Mouse (Mus musculus) limb, embryonic 14.5 days (tissue): ENCODE measurements at regions not wholly inside any gene's neighbourhood (a gene's known extent, or its start where the extent isn't known, plus 50 kb on each side); places are given as distances from the start of the nearest gene placed in this dataset.

Source experiments
- ATAC-seq: fragments of 200-750 bp; cut with Nextera tagmentation; 2 replicates; pipeline ENCODE4 v1.8.0; 2017; ENCODE audit warnings: low read depth, moderate number of reproducible peaks, moderate TSS enrichment; ENCODE audit not compliant: low FRiP score
- DNase-seq: peaks from one replicate; pipeline ENCODE4 v3.0.0-alpha.2; 2015; ENCODE audit warnings: low spot score
- H3K27ac ChIP-seq: fragments of 300-500 bp; sonication (generic); replicated peaks from 2 replicates; pipeline ENCODE4 v1.5.1; 2014; ENCODE audit warnings: low read depth, mild to moderate bottlenecking, low read length, moderate library complexity, mixed read lengths
- H3K27me3 ChIP-seq: fragments of 300-500 bp; sonication (generic); 2 replicates; pipeline ENCODE4 v1.6.1; 2014; ENCODE audit warnings: low read length, mixed read lengths; ENCODE audit not compliant: control insufficient read depth, insufficient read depth
- H3K36me3 ChIP-seq: fragments of 300-500 bp; sonication (generic); 2 replicates; pipeline ENCODE4 v1.6.1; 2014; ENCODE audit warnings: mild to moderate bottlenecking, low read length, moderate library complexity, mixed read lengths; ENCODE audit not compliant: control insufficient read depth, insufficient read depth
- H3K4me1 ChIP-seq: fragments of 300-500 bp; sonication (generic); 2 replicates; pipeline ENCODE4 v1.6.1; 2014; ENCODE audit warnings: antibody characterized with exemption, low read length, mixed read lengths; ENCODE audit not compliant: control insufficient read depth, insufficient read depth
- H3K4me2 ChIP-seq: fragments of 300-500 bp; sonication (generic); replicated peaks from 2 replicates; pipeline ENCODE4 v1.6.1; 2014; ENCODE audit warnings: low read depth, mild to moderate bottlenecking, low read length, moderate library complexity; ENCODE audit not compliant: severe bottlenecking
- H3K4me3 ChIP-seq: fragments of 300-500 bp; sonication (generic); replicated peaks from 2 replicates; pipeline ENCODE4 v1.5.1; 2014; ENCODE audit warnings: low read length
- H3K9ac ChIP-seq: fragments of 300-500 bp; sonication (generic); 2 replicates; pipeline ENCODE4 v1.6.1; 2014; ENCODE audit warnings: mild to moderate bottlenecking, low read depth, low read length, moderate library complexity; ENCODE audit not compliant: severe bottlenecking
- H3K9me3 ChIP-seq: fragments of 300-500 bp; sonication (generic); 2 replicates; pipeline ENCODE4 v1.6.1; 2016; ENCODE audit warnings: low read length; ENCODE audit not compliant: control insufficient read depth
- POLR2A ChIP-seq: fragments of 200-500 bp; IDR thresholded peaks from 2 replicates; pipeline ENCODE4 v1.8.0; 2012; ENCODE audit warnings: inconsistent platforms, mild to moderate bottlenecking, moderate library complexity, borderline replicate concordance; ENCODE audit not compliant: insufficient read depth, insufficient read length; ENCODE audit errors: extremely low read depth
- WGBS: fragments of 180-500 bp; shearing (Covaris S2); extraction: QIAGEN DNeasy Blood & Tissue Kit; methylation state at CpG from one replicate; pipeline ENCODE4 v1.1.7; 2014; 5-methylcytosine and 5-hydroxymethylcytosine counted together

DNA sequence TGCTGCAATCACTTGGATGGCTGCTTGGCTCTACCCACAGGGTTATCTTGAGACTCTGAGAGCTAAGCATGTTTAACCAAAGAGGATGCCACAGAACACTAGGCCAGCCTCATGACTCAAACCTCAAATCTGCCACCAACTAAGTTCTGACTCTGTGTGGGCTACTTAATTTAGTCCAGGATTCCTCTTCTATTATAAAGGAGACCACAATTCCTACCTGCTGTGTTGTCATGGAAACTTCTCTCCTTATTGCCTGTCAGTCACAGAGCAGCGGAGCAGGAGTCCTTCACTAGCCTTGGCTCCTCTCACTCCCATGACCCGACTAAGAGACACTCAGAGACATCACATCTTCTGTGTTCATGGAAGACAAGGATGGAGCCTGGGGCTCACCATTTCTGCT, 348.8 kb upstream of the Myt1l start:
- ATAC-seq (no peak), DNase-seq (no peak)
- H3K27ac ChIP-seq, result no peak overlapping the region
- no peaks in the 10 kb centered on the region for H3K36me3 ChIP-seq
- 34% methylated on average over 2 of the region's 2 CpGs for WGBS
- no peak overlapping the region for H3K4me3 ChIP-seq
- no peaks in the 10 kb centered on the region for H3K9me3 ChIP-seq
- no peak for TF ChIP-seq POLR2A
- no peak overlapping the region for H3K4me2 ChIP-seq
- H3K27me3 ChIP-seq, result no peaks in the 10 kb centered on the region
- H3K9ac ChIP-seq, result no peak overlapping the region
- H3K4me1 ChIP-seq, result no peaks in the 10 kb centered on the region

DNA sequence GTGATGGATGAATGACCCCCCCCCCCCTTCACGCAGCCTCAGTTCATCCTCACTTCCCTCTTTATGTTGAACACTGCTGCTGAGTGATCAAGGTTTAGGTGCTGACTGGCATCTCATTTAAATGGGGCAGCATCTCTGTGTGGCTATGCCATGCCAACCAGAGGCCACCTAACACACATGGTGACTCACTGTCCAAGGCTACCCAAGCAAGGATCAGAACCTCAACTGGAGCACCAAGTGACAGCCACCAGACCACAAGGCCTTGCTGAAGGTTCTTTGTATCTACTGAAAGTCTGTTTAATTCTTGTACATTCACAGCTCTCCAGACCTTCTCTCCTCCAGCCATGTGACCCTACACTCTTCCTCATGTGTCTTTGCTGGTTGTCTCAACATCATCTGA, 347.6 kb upstream of the Myt1l start:
- DNase-seq, result no peak
- Histone ChIP-seq H3K9me3 (no peaks in the 10 kb centered on the region), H3K4me1 (no peaks in the 10 kb centered on the region), H3K4me2 (no peak overlapping the region), H3K36me3 (no peaks in the 10 kb centered on the region), H3K4me3 (no peak overlapping the region), H3K27ac (no peak overlapping the region), H3K27me3 (no peaks in the 10 kb centered on the region), H3K9ac (no peak overlapping the region)
- 92% methylated on average over 1 of the region's 1 CpGs for WGBS
- TF ChIP-seq POLR2A, result no peak
- no peak for ATAC-seq

DNA sequence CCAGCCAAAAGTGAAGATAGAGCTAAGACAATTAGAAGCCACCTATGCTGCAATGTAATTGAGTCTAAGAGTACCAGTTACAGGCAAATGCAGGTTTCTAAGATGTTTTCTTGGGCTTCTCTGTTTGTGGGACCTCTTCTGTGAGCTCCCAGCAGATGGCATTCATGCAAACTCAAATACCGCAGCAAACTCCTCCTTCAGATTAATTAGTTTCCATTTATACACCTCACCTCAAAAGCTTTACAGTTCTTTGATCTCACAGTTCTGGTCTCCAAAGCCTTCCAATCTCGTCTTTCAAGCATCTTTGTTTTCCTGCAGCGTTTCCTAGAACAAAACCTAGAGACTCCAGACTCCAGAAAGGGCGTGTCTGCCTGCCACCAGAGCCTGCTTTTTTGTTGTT, 340.6 kb upstream of the Myt1l start:
- WGBS, result 48% methylated on average over 4 of the region's 4 CpGs

DNA sequence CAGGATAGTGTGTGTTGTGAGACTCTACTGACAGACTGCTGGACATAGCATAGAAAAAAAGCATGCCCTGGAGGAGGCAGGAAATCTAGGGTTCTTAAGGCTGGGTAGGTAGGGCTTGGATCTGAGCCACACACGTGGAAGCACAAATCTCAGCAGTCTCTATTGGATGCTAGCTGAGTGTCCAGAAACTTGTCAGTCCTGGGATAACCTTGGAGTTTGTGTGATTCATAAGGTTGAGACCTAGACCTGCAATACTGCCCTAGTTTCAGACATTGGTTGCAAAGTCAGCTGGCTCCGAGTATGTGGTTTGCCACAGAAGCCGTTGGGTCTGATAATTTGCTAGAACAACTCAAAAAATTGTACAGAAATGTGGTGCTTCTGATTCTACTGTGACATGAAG, 335.8 kb upstream of the Myt1l start:
- Histone ChIP-seq H3K4me1 (no peaks in the 10 kb centered on the region), H3K27ac (no peak overlapping the region), H3K9ac (no peak overlapping the region), H3K9me3 (no peaks in the 10 kb centered on the region), H3K36me3 (no peaks in the 10 kb centered on the region), H3K4me2 (no peak overlapping the region), H3K4me3 (no peak overlapping the region), H3K27me3 (no peaks in the 10 kb centered on the region)
- TF ChIP-seq POLR2A, result no peak
- DNase-seq, result no peak
- 87% methylated on average over 3 of the region's 3 CpGs for WGBS
- no peak for ATAC-seq

More for the DNA sequence above, 340.6 kb upstream of the Myt1l start:
- Histone ChIP-seq H3K4me1 (no peaks in the 10 kb centered on the region), H3K9me3 (no peaks in the 10 kb centered on the region), H3K9ac (no peak overlapping the region), H3K4me3 (no peak overlapping the region), H3K4me2 (no peak overlapping the region), H3K27me3 (no peaks in the 10 kb centered on the region), H3K27ac (no peak overlapping the region), H3K36me3 (no peaks in the 10 kb centered on the region)
- no peak for TF ChIP-seq POLR2A
- DNase-seq (no peak), ATAC-seq (no peak)

DNA sequence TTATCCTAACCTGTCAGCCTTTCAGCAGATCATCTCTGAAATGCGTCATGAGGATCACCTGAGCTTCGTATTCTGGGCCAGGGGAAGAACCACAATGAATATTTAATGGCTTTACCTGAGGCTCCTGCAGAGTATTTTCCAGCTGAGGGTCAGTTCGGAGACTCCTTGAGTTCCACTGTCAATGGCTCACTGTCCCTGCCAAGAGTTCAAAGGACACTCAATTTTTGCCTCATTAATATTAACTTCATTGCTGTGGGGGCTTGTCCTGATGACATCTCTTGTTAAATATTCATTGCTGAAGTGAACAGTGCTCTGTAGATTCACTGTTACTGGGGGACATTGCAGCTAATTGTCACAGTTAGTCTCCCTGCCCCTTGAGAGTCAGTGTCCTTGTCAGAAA, 316.2 kb upstream of the Myt1l start:
- Histone ChIP-seq H3K27ac (no peak overlapping the region), H3K27me3 (no peaks in the 10 kb centered on the region), H3K36me3 (no peaks in the 10 kb centered on the region), H3K9ac (no peak overlapping the region), H3K4me3 (no peak overlapping the region), H3K4me1 (no peaks in the 10 kb centered on the region), H3K4me2 (no peak overlapping the region), H3K9me3 (no peaks in the 10 kb centered on the region)
- TF ChIP-seq POLR2A, result no peak
- WGBS, result 60% methylated on average over 3 of the region's 3 CpGs
- ATAC-seq (no peak), DNase-seq (no peak)

DNA sequence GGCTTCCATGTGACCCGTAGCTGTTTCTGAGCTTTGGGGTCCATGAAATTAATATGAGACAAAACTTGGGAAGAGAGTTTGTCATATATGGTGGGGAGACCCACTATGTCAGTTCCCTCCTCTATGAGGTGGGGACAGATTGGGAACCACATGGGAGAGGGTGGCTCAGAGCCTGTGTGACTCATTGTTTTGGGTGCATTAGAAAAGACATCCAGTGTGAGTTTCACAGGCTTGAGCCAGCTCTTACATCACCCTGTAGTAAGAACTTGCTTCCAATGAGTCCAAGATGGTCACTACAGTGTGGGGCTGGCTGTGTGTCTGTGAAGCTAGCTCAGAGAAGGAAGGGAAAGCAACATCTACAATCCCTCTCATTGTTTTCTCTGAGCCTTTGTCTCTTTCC, 314.6 kb upstream of the Myt1l start:
- H3K27ac ChIP-seq, result no peak overlapping the region
- H3K4me3 ChIP-seq, result no peak overlapping the region
- no peaks in the 10 kb centered on the region for H3K27me3 ChIP-seq
- H3K9me3 ChIP-seq, result no peaks in the 10 kb centered on the region
- no peaks in the 10 kb centered on the region for H3K36me3 ChIP-seq
- no peak overlapping the region for H3K9ac ChIP-seq
- WGBS, result 83% methylated on average over 1 of the region's 1 CpGs
- TF ChIP-seq POLR2A, result no peak
- no peak for DNase-seq
- ATAC-seq, result no peak
- no peaks in the 10 kb centered on the region for H3K4me1 ChIP-seq
- H3K4me2 ChIP-seq, result no peak overlapping the region
